In the genomic region with DNA sequence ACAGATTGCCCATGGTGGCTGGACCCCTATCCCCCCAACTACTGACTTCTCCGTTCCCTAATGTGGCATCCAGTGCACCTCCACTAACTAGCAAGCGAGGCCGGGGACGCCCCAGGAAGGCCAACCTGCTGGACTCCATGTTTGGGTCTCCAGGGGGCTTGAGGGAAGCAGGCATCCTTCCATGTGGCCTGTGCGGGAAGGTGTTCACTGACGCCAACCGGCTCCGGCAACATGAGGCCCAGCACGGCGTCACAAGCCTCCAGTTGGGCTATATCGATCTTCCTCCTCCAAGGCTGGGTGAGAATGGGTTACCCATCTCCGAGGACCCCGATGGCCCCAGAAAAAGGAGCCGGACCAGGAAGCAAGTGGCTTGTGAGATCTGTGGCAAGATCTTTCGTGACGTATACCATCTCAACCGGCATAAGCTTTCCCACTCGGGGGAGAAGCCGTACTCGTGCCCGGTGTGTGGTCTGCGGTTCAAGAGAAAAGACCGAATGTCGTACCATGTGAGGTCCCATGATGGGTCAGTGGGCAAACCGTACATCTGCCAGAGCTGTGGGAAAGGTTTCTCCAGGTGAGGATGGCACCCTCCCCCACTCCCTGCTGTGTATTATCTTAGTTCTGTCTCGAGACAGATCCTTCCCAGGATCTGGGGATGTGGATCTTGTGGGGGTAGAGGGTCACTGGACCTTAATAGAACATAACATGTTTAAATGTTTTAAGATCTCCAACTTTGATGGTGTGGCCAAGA, we compare ENCODE assay signal across 8 mouse cellular contexts. TPM values are rescaled to one million over a fixed set of nuclear protein-coding genes. Genes with fewer than 3 reads are reported as not detected.
A peak's percentile ranks its signal among the peaks of the same experiment; 100 is the strongest.
DNase-seq lines count a peak whose midpoint lies in the region; ATAC-seq and TF ChIP-seq lines count a peak whose summit lies in the region.

No protein-coding gene starts in this region.

- ATAC-seq in intestine, embryonic 14.5 days (replicated peaks; ENCODE audit: low FRiP score, low TSS enrichment, low read depth) = no peak
- ATAC-seq in megakaryocyte, adult 5-6 weeks (ENCODE audit: poor library complexity, severe bottlenecking) = peak; percentile 17
- ATAC-seq in stomach, embryonic 14.5 days (ENCODE audit: insufficient number of reproducible peaks, insufficient read depth, low FRiP score, low read depth) = no peak

- peaks cover 2% of the 10 kb centered on the region for H3K4me1 ChIP-seq in ES-Bruce4 (ENCODE audit: control insufficient read depth, insufficient read depth, low read length)
- H3K4me1 ChIP-seq in embryonic fibroblast, embryonic 13.5 days (ENCODE audit: control insufficient read depth, insufficient read depth, low read length) = no peaks in the 10 kb centered on the region; the same call in 1 of the 2 replicates
- H3K4me1 ChIP-seq in intestine, embryonic 14.5 days (replicated peaks; ENCODE audit: control insufficient read depth, insufficient read depth, low read length) = peaks cover 34% of the 10 kb centered on the region
- peaks cover 32% of the 10 kb centered on the region for H3K4me1 ChIP-seq in stomach, embryonic 14.5 days (ENCODE audit: control insufficient read depth, insufficient read depth, low read length)

- H3K4me2 ChIP-seq in intestine, embryonic 14.5 days (ENCODE audit: low read length) = peak overlapping the region; percentile 95
- H3K4me2 ChIP-seq in stomach, embryonic 14.5 days (replicated peaks; ENCODE audit: low read depth, low read length) = peak overlapping the region; percentile 100

- no peak for TF ChIP-seq POLR2A in ES-Bruce4 (IDR thresholded peaks at IDR 0.05; ENCODE audit: insufficient read depth, low read length)
- TF ChIP-seq POLR2A in embryonic fibroblast, embryonic 13.5 days (IDR thresholded peaks at IDR 0.05; ENCODE audit: low read depth, low read length) = no peak

- WGBS in intestine, embryonic 14.5 days = 1% methylated on average over 26 of the region's 26 CpGs
- under 1% methylated on average over 26 of the region's 26 CpGs for WGBS in stomach, embryonic 14.5 days

- no peak for TF ChIP-seq EP300 in ES-Bruce4 (IDR thresholded peaks at IDR 0.05; ENCODE audit: insufficient read depth, low read depth, low read length)

- DNase-seq in gastrocnemius, adult 2 months = no peak
- no peak for DNase-seq in gastrocnemius, postnatal 14 days
- DNase-seq in intestine, embryonic 14.5 days (ENCODE audit: low spot score) = peak; percentile 75
- no peak for DNase-seq in MN1 (ENCODE audit: low spot score)

- TF ChIP-seq CTCF in gastrocnemius, adult 2 months (IDR thresholded peaks at IDR 0.05) = no peak
- no peak for TF ChIP-seq CTCF in ES-Bruce4 (IDR thresholded peaks at IDR 0.05; ENCODE audit: low read depth, low read length)
- TF ChIP-seq CTCF in embryonic fibroblast, embryonic 13.5 days (IDR thresholded peaks at IDR 0.05; ENCODE audit: borderline replicate concordance, insufficient read depth, low read length) = no peak

- peak overlapping the region; percentile 94 for H3K9ac ChIP-seq in ES-Bruce4 (ENCODE audit: low read depth, poor library complexity, severe bottlenecking)
- H3K9ac ChIP-seq in intestine, embryonic 14.5 days (ENCODE audit: low read length) = peak overlapping the region; percentile 98
- H3K9ac ChIP-seq in stomach, embryonic 14.5 days (replicated peaks; ENCODE audit: low read depth, low read length) = peak overlapping the region; percentile 94

- H3K36me3 ChIP-seq in ES-Bruce4 (ENCODE audit: control insufficient read depth, insufficient read depth, low read length, poor library complexity, severe bottlenecking) = peaks cover 23% of the 10 kb centered on the region
- peaks cover 34% of the 10 kb centered on the region for H3K36me3 ChIP-seq in intestine, embryonic 14.5 days (ENCODE audit: control insufficient read depth, insufficient read depth, low read length)
- peaks cover 35% of the 10 kb centered on the region for H3K36me3 ChIP-seq in stomach, embryonic 14.5 days (ENCODE audit: control insufficient read depth, insufficient read depth, low read length)

- H3K9me3 ChIP-seq in ES-Bruce4 (replicated peaks; ENCODE audit: control insufficient read depth, insufficient read depth, low read length, poor library complexity, severe bottlenecking) = no peaks in the 10 kb centered on the region
- no peaks in the 10 kb centered on the region for H3K9me3 ChIP-seq in intestine, embryonic 14.5 days (ENCODE audit: control insufficient read depth, low read length)
- H3K9me3 ChIP-seq in stomach, embryonic 14.5 days (ENCODE audit: control insufficient read depth, low read depth, low read length) = no peaks in the 10 kb centered on the region

- H3K27ac ChIP-seq in gastrocnemius, adult 2 months = peak overlapping the region; percentile 99
- H3K27ac ChIP-seq in ES-Bruce4 (ENCODE audit: insufficient read depth, low read length) = peak overlapping the region; percentile 90
- peak overlapping the region; percentile 66 for H3K27ac ChIP-seq in embryonic fibroblast, embryonic 13.5 days (ENCODE audit: insufficient read depth, low read length)
- peak overlapping the region; percentile 100 for H3K27ac ChIP-seq in intestine, embryonic 14.5 days (ENCODE audit: low read depth)
- peak overlapping the region; percentile 99 for H3K27ac ChIP-seq in stomach, embryonic 14.5 days (ENCODE audit: low read length)

- peak overlapping the region; percentile 94 for H3K4me3 ChIP-seq in gastrocnemius, adult 2 months
- H3K4me3 ChIP-seq in ES-Bruce4 (ENCODE audit: low read depth, low read length) = peak overlapping the region; percentile 94
- peak overlapping the region; percentile 91 for H3K4me3 ChIP-seq in embryonic fibroblast, embryonic 13.5 days (ENCODE audit: insufficient read depth, low read length)
- H3K4me3 ChIP-seq in intestine, embryonic 14.5 days (ENCODE audit: low read depth, low read length) = peak overlapping the region; percentile 81
- H3K4me3 ChIP-seq in stomach, embryonic 14.5 days (ENCODE audit: low read depth, low read length) = peak overlapping the region; percentile 92

- H3K27me3 ChIP-seq in ES-Bruce4 (ENCODE audit: control insufficient read depth, insufficient read depth, low read length, poor library complexity, severe bottlenecking) = no peaks in the 10 kb centered on the region
- H3K27me3 ChIP-seq in intestine, embryonic 14.5 days (replicated peaks; ENCODE audit: control insufficient read depth, insufficient read depth, low read length) = no peaks in the 10 kb centered on the region
- no peaks in the 10 kb centered on the region for H3K27me3 ChIP-seq in stomach, embryonic 14.5 days (ENCODE audit: control insufficient read depth, insufficient read depth, low read length)

- intact Hi-C loops in gastrocnemius, adult 2 months (cut with DNase I) = loop anchor here (5.0 kb wide), 1 partner anchor 36 kb away; no protein-coding TSS in a partner anchor
- intact Hi-C loops in gastrocnemius, postnatal 14 days (cut with DNase I; ENCODE audit: low total_unique reads) = no loop called here

RNA-seq across cellular contexts. Expression of gene Patz1, which starts 2.8 kb away (rescaled TPM):
- 10 to 100 TPM; 11.9 to 17.2 TPM for total RNA-seq in gastrocnemius, adult 2 months (2021)
- 10 to 100 TPM; 11.8 to 12.8 TPM for total RNA-seq in gastrocnemius, postnatal 14 days (2021)
- 55.6 and 62.5 TPM in 2 replicates for polyA plus RNA-seq in ES-Bruce4 (2011; ENCODE audit: insufficient read depth, insufficient read length, low read depth, missing spikeins)
- polyA plus RNA-seq in embryonic fibroblast, embryonic 13.5 days (2011; ENCODE audit: insufficient read length, low read depth, missing spikeins) = 23.4 and 26.5 TPM in 2 replicates
- polyA plus RNA-seq in intestine, embryonic 14.5 days (2014; fragmentation: Nextera tagmentation; extraction: Ambion mirVana) = 50.1 and 50.6 TPM in 2 replicates
- total RNA-seq in megakaryocyte, adult 5-6 weeks (2015) = 25.6 and 27.7 TPM in 2 replicates
- 27.2 and 33.2 TPM in 2 replicates for total RNA-seq in megakaryocyte, adult 5-6 weeks (2017)
- 48.1 and 51.1 TPM in 2 replicates for polyA plus RNA-seq in stomach, embryonic 14.5 days (2014; fragmentation: Nextera tagmentation; extraction: Ambion mirVana)

RNA-seq across cellular contexts. Expression of gene Drg1, which starts 25.3 kb away (rescaled TPM):
- total RNA-seq in gastrocnemius, adult 2 months (2021) = 10 to 100 TPM; 44.1 to 45.0 TPM
- total RNA-seq in gastrocnemius, postnatal 14 days (2021) = 10 to 100 TPM; 38.9 to 40.4 TPM
- 148 and 170 TPM in 2 replicates for polyA plus RNA-seq in ES-Bruce4 (2011; ENCODE audit: insufficient read depth, insufficient read length, low read depth, missing spikeins)
- 102 and 112 TPM in 2 replicates for polyA plus RNA-seq in embryonic fibroblast, embryonic 13.5 days (2011; ENCODE audit: insufficient read length, low read depth, missing spikeins)
- 221 and 234 TPM in 2 replicates for polyA plus RNA-seq in intestine, embryonic 14.5 days (2014; fragmentation: Nextera tagmentation; extraction: Ambion mirVana)
- total RNA-seq in megakaryocyte, adult 5-6 weeks (2015) = 127 and 137 TPM in 2 replicates
- 119 and 124 TPM in 2 replicates for total RNA-seq in megakaryocyte, adult 5-6 weeks (2017)
- polyA plus RNA-seq in stomach, embryonic 14.5 days (2014; fragmentation: Nextera tagmentation; extraction: Ambion mirVana) = 200 and 211 TPM in 2 replicates

RNA-seq across cellular contexts. Expression of gene Pik3ip1, which starts 38.7 kb away (rescaled TPM):
- 10 to 100 TPM; 17.7 to 21.7 TPM for total RNA-seq in gastrocnemius, adult 2 months (2021)
- 10 to 100 TPM; 10.4 to 13.0 TPM for total RNA-seq in gastrocnemius, postnatal 14 days (2021)
- 17.0 TPM in 2 replicates for polyA plus RNA-seq in ES-Bruce4 (2011; ENCODE audit: insufficient read depth, insufficient read length, low read depth, missing spikeins)
- polyA plus RNA-seq in embryonic fibroblast, embryonic 13.5 days (2011; ENCODE audit: insufficient read length, low read depth, missing spikeins) = 21.1 and 22.8 TPM in 2 replicates
- polyA plus RNA-seq in intestine, embryonic 14.5 days (2014; fragmentation: Nextera tagmentation; extraction: Ambion mirVana) = 9.9 and 14.1 TPM in 2 replicates
- 1.0 and 3.3 TPM in 2 replicates for total RNA-seq in megakaryocyte, adult 5-6 weeks (2015)
- 2.6 and 3.8 TPM in 2 replicates for total RNA-seq in megakaryocyte, adult 5-6 weeks (2017)
- polyA plus RNA-seq in stomach, embryonic 14.5 days (2014; fragmentation: Nextera tagmentation; extraction: Ambion mirVana) = 11.4 and 14.1 TPM in 2 replicates
